Mouse (Mus musculus): ENCODE data around the gene Gpsm1. TPM values are rescaled to one million over a fixed set of nuclear protein-coding genes. Genes with fewer than 3 reads are reported as not detected.
A peak's percentile ranks its signal among the peaks of the same experiment; 100 is the strongest.

Gpsm1 gene
- polyA plus RNA-seq, 1 experiment: 49.2 TPM

DNA sequence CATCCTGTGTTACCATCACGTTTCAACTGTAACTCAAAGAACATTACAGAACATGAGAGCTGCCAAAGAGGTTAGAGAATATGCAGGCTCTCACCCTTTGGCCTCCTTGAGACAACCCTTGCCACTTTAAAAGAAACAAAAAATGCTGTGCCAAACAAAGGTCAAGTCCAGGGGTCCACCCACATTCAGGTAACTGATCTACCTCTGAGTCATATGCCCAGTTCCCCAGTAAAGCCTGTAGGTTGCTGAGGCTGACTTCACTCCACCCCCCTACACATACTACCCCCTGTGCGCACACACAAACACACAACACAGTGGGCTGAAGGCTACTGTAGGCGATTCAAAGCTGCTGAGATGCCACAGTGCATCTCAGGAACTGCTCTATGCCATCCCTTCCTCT is 72.4 kb downstream of the Gpsm1 start:
- Histone ChIP-seq H3K27ac (ENCODE audit: insufficient read depth, low read length) (no peak overlapping the region), H3K4me3 (ENCODE audit: insufficient read depth, low read length) (no peak overlapping the region; the same call in 1 of the 2 replicates), H3K4me1 (ENCODE audit: control insufficient read depth, insufficient read depth, low read length) (peaks cover 7% of the 10 kb centered on the region; the same call in 1 of the 2 replicates)
- no peak for TF ChIP-seq CTCF (IDR thresholded peaks at IDR 0.05; ENCODE audit: extremely low read depth, insufficient read depth, low read length)
- no peak for TF ChIP-seq POLR2A (IDR thresholded peaks at IDR 0.05; ENCODE audit: extremely low read depth, insufficient read depth, low read length)

DNA sequence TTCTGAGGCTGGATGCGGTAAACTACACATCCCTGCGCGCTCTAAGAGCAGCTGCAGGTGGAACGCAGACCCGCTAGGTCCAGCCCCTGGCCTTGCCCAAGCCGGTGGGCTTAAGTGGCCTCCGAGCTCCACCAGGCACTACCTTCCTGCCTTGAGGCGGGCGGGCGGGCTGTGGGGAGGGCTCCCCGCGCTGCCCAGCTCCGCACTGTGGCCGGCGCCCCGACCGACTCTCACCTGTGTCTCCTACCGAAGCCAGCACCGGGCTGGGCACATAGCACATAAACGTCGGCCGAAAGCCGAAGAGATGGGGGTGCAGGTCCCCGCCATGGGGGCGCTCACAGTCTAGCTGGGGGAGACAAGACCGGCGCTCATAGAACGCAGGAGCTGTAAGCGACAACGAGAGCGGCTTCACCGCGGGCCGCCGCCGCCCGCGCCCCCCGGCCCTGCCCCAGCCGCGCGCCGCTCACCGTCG is 73.4 kb downstream of the Gpsm1 start:
- TF ChIP-seq CTCF (IDR thresholded peaks at IDR 0.05; ENCODE audit: extremely low read depth, insufficient read depth, low read length) (no peak), POLR2A (IDR thresholded peaks at IDR 0.05; ENCODE audit: extremely low read depth, insufficient read depth, low read length) (no peak)
- peak overlapping the region; percentile 96 for H3K4me3 ChIP-seq (ENCODE audit: insufficient read depth, low read length)
- H3K4me1 ChIP-seq (ENCODE audit: control insufficient read depth, insufficient read depth, low read length): peaks cover 7% of the 10 kb centered on the region; the same call in 1 of the 2 replicates
- H3K27ac ChIP-seq (ENCODE audit: insufficient read depth, low read length): no peak overlapping the region

DNA sequence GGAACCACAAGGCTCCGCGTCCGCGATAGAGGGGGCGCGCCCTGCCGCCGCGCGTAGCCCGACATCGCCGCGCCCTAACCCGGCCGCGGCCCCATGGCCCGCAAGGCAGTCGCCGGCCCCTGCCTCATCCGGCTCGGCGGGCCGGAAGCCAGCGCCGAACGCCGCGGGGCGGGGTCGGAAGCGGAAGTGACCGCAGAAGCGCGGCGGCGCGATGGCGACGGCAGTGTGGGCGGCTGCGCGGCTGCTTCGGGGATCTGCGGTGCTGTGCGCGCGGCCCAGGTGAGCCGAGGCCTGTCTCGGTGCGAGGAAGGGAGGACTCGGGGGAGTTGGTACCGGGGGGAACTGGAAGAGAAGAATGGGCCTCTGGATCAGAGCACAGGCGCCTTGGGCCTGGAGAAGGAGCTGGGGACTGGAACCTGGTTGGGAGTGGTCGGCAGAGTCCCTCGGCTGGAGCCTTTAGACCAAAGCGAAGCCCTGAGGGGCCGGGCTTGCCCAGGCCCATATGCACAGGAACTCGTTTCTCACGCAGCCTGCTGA is 73.9 kb downstream of the Gpsm1 start, which contains the start of the genes Entr1 and Pmpca:
Entr1 (minus strand) TSS at position 163 of the 537 bp plus-strand sequence.
Pmpca (plus strand) TSS at position 186 of the 537 bp plus-strand sequence.
- Histone ChIP-seq H3K27ac (ENCODE audit: insufficient read depth, low read length) (peak within 1 kb of the TSS; percentile 48), H3K4me1 (ENCODE audit: control insufficient read depth, insufficient read depth, low read length) (peaks cover 7% of the 10 kb centered on the region; the same call in 1 of the 2 replicates), H3K4me3 (ENCODE audit: insufficient read depth, low read length) (peak within 1 kb of the TSS; percentile 96)
- TF ChIP-seq CTCF (IDR thresholded peaks at IDR 0.05; ENCODE audit: extremely low read depth, insufficient read depth, low read length): no peak
- peak; percentile 65; the same call in 1 of the 2 replicates for TF ChIP-seq POLR2A (IDR thresholded peaks at IDR 0.05; ENCODE audit: extremely low read depth, insufficient read depth, low read length)

GRCm38 (mm10) chr2:26390954-26391353 is 75.6 kb downstream of the Gpsm1 start:
- Histone ChIP-seq H3K27ac (ENCODE audit: insufficient read depth, low read length) (no peak overlapping the region), H3K4me1 (ENCODE audit: control insufficient read depth, insufficient read depth, low read length) (peaks cover 7% of the 10 kb centered on the region; the same call in 1 of the 2 replicates), H3K4me3 (ENCODE audit: insufficient read depth, low read length) (no peak overlapping the region; the same call in 1 of the 2 replicates)
- no peak for TF ChIP-seq POLR2A (IDR thresholded peaks at IDR 0.05; ENCODE audit: extremely low read depth, insufficient read depth, low read length)
- no peak for TF ChIP-seq CTCF (IDR thresholded peaks at IDR 0.05; ENCODE audit: extremely low read depth, insufficient read depth, low read length)

- TF ChIP-seq POLR2A (IDR thresholded peaks at IDR 0.05; ENCODE audit: extremely low read depth, insufficient read depth, low read length) (no peak), CTCF (IDR thresholded peaks at IDR 0.05; ENCODE audit: extremely low read depth, insufficient read depth, low read length) (no peak)
- Histone ChIP-seq H3K27ac (ENCODE audit: insufficient read depth, low read length) (no peak overlapping the region), H3K4me3 (ENCODE audit: insufficient read depth, low read length) (no peak overlapping the region), H3K4me1 (ENCODE audit: control insufficient read depth, insufficient read depth, low read length) (peaks cover 7% of the 10 kb centered on the region; the same call in 1 of the 2 replicates)
Observed at GRCm38 (mm10) chr2:26391617-26392016, 76.3 kb downstream of the Gpsm1 start.

Other genes starting within 250 kb of the Gpsm1 start
- gene Nacc2, start 192.3 kb upstream of the Gpsm1 start, polyA plus RNA-seq (2012; rRNA removed): 46.9 and 53.6 TPM in 2 replicates
- gene Lhx3, start 107.2 kb upstream of the Gpsm1 start, polyA plus RNA-seq (2012; rRNA removed): 0.06 TPM in 1 of 2 replicates, not detected in the other
- 22.0 TPM in 2 replicates for gene Qsox2, start 78.0 kb upstream of the Gpsm1 start, polyA plus RNA-seq (2012; rRNA removed)
- gene Ccdc187, start 21.0 kb upstream of the Gpsm1 start, polyA plus RNA-seq (2012; rRNA removed): 0.85 and 2.2 TPM in 2 replicates
- 37.9 and 38.0 TPM in 2 replicates for gene Dnlz, start 36.6 kb downstream of the Gpsm1 start, polyA plus RNA-seq (2012; rRNA removed)
- gene Card9, start 45.4 kb downstream of the Gpsm1 start, polyA plus RNA-seq (2012; rRNA removed): 5.2 and 5.3 TPM in 2 replicates
- gene Snapc4, start 65.1 kb downstream of the Gpsm1 start, polyA plus RNA-seq (2012; rRNA removed): 81.7 and 92.4 TPM in 2 replicates
- gene Entr1, start 73.8 kb downstream of the Gpsm1 start, polyA plus RNA-seq (2012; rRNA removed): 284 and 325 TPM in 2 replicates
- gene Pmpca, start 73.8 kb downstream of the Gpsm1 start, polyA plus RNA-seq (2012; rRNA removed): 102 TPM in 2 replicates
- gene Inpp5e, start 93.7 kb downstream of the Gpsm1 start, polyA plus RNA-seq (2012; rRNA removed): 28.7 and 32.6 TPM in 2 replicates
- 30.6 and 32.2 TPM in 2 replicates for gene Sec16a, start 129.7 kb downstream of the Gpsm1 start, polyA plus RNA-seq (2012; rRNA removed)
- gene Notch1, start 201.1 kb downstream of the Gpsm1 start, polyA plus RNA-seq (2012; rRNA removed): 10.9 and 11.1 TPM in 2 replicates

All from cortical plate, adult 2 months (tissue).